Mouse (Mus musculus) heart, embryonic 14.5 days (tissue): ENCODE results near the gene Itgb7. TPM values are rescaled to one million over a fixed set of nuclear protein-coding genes. Genes with fewer than 3 reads are reported as not detected.

ENCODE experiments used
- ATAC-seq: fragments of 200-750 bp; cut with Nextera tagmentation; 2 replicates; pipeline ENCODE4 v1.8.0; 2017; ENCODE audit warnings: low read depth, moderate TSS enrichment; ENCODE audit not compliant: insufficient number of reproducible peaks, insufficient read depth, low FRiP score
- H3K27ac ChIP-seq, 2 experiments: fragments of 200-500 bp in 1 of 2; fragments of 300-500 bp in 1 of 2; sonication (generic) in 1 of 2; replicated peaks in 1 of 2; 2 replicates each; pipeline ENCODE4 v1.5.1; 2012 to 2014; ENCODE audit warnings: low read depth in 2 of 2, low read length in 2 of 2, control low read depth in 1 of 2, mild to moderate bottlenecking in 1 of 2, mixed read lengths in 1 of 2; ENCODE audit not compliant: control insufficient read depth in 1 of 2, insufficient read depth in 1 of 2
- H3K27me3 ChIP-seq: fragments of 300-500 bp; sonication (generic); 2 replicates; pipeline ENCODE4 v1.6.1; 2014; ENCODE audit warnings: mild to moderate bottlenecking, low read length, control low read depth; ENCODE audit not compliant: control insufficient read depth, insufficient read depth
- H3K36me3 ChIP-seq: fragments of 300-500 bp; sonication (generic); 2 replicates; pipeline ENCODE4 v1.6.1; 2014; ENCODE audit warnings: mild to moderate bottlenecking, control low read depth, low read length, mixed read lengths; ENCODE audit not compliant: control insufficient read depth, insufficient read depth
- H3K4me1 ChIP-seq, 2 experiments: fragments of 200-500 bp in 1 of 2; fragments of 300-500 bp in 1 of 2; sonication (generic) in 1 of 2; 2 replicates each; pipeline ENCODE4 v1.6.1; 2012 to 2014; ENCODE audit warnings: low read length in 2 of 2, control low read depth in 1 of 2, mixed read lengths in 1 of 2; ENCODE audit not compliant: control insufficient read depth in 2 of 2, insufficient read depth in 2 of 2
- H3K4me2 ChIP-seq: fragments of 300-500 bp; sonication (generic); 2 replicates; pipeline ENCODE4 v1.6.1; 2014; ENCODE audit warnings: mild to moderate bottlenecking, low read length
- H3K4me3 ChIP-seq, 2 experiments: fragments of 200-500 bp in 1 of 2; fragments of 300-500 bp in 1 of 2; sonication (generic) in 1 of 2; 2 replicates each; pipeline ENCODE4 v1.5.1; 2012 to 2014; ENCODE audit warnings: low read length in 2 of 2, mild to moderate bottlenecking in 2 of 2, control low read depth in 1 of 2, low read depth in 1 of 2, moderate library complexity in 1 of 2; ENCODE audit not compliant: control insufficient read depth in 1 of 2, insufficient read depth in 1 of 2
- H3K9ac ChIP-seq: fragments of 300-500 bp; sonication (generic); 2 replicates; pipeline ENCODE4 v1.6.1; 2014; ENCODE audit warnings: mild to moderate bottlenecking, low read length
- H3K9me3 ChIP-seq: fragments of 300-500 bp; sonication (generic); 2 replicates; pipeline ENCODE4 v1.6.1; 2016; ENCODE audit warnings: low read length, control low read depth; ENCODE audit not compliant: control insufficient read depth
- WGBS: fragments of 180-500 bp; shearing (Covaris S2); extraction: QIAGEN DNeasy Blood & Tissue Kit; methylation state at CpG from one replicate; pipeline ENCODE4 v1.1.7; 2014; 5-methylcytosine and 5-hydroxymethylcytosine counted together
- polyA plus RNA-seq: library from polyadenylated mRNA; unstranded; fragments of >200 nt; fragmentation: Nextera tagmentation; extraction: Ambion mirVana; gene quantifications from 2 replicates; pipeline ENCODE4 v1.2.1, GENCODE M21; 2014

Gene Itgb7
- polyA plus RNA-seq, 1 experiment from 2014 or later: 1.4 TPM

GRCm38 (mm10) chr15:102186239-102186638 is 45.5 kb downstream of the Itgb7 start:
- Histone ChIP-seq H3K36me3 (peaks cover 45% of the 10 kb centered on the region), H3K27ac (no peak overlapping the region), H3K4me1 (0 out of 4 replicates have a peak, but pooled peaks cover 0 to 2% of the 10 kb centered on the region in 2 experiments), H3K4me3 (no peak overlapping the region), H3K27me3 (no peaks in the 10 kb centered on the region), H3K4me2 (no peak overlapping the region), H3K9ac (no peak overlapping the region), H3K9me3 (no peaks in the 10 kb centered on the region)
- no peak for ATAC-seq
- 82% methylated on average over 11 of the region's 11 CpGs for WGBS

GRCm38 (mm10) chr15:102183076-102183475 is 48.7 kb downstream of the Itgb7 start:
- Histone ChIP-seq H3K9me3 (no peaks in the 10 kb centered on the region), H3K27me3 (no peaks in the 10 kb centered on the region), H3K4me3 (no peak overlapping the region), H3K4me2 (no peak overlapping the region), H3K36me3 (peaks cover 51% of the 10 kb centered on the region), H3K4me1 (no peaks in the 10 kb centered on the region), H3K27ac (no peak overlapping the region), H3K9ac (no peak overlapping the region)
- WGBS: 79% methylated on average over 3 of the region's 3 CpGs
- no peak for ATAC-seq

- Histone ChIP-seq H3K27ac (no peak overlapping the region), H3K36me3 (peaks cover 44% of the 10 kb centered on the region)
- WGBS: 88% methylated on average over 14 of the region's 14 CpGs
These were observed 51.8 kb downstream of the Itgb7 start for GRCm38 (mm10) chr15:102179924-102180323.

GRCm38 (mm10) chr15:102179106-102179505 is 52.6 kb downstream of the Itgb7 start:
- 72% methylated on average over 9 of the region's 9 CpGs for WGBS
- peaks cover 36% of the 10 kb centered on the region; the same call in 1 of the 2 replicates for H3K36me3 ChIP-seq
- no peaks in the 10 kb centered on the region for H3K27me3 ChIP-seq
- no peak overlapping the region for H3K4me2 ChIP-seq
- no peaks in the 10 kb centered on the region for H3K4me1 ChIP-seq
- no peak overlapping the region for H3K27ac ChIP-seq
- no peak overlapping the region for H3K9ac ChIP-seq
- ATAC-seq: no peak
- no peak overlapping the region for H3K4me3 ChIP-seq
- H3K9me3 ChIP-seq: peaks cover 7% of the 10 kb centered on the region; the same call in 1 of the 2 replicates

More at GRCm38 (mm10) chr15:102179924-102180323, 51.8 kb downstream of the Itgb7 start:
- Histone ChIP-seq H3K9ac (no peak overlapping the region), H3K4me2 (no peak overlapping the region), H3K9me3 (no peaks in the 10 kb centered on the region), H3K4me1 (no peaks in the 10 kb centered on the region), H3K27me3 (no peaks in the 10 kb centered on the region), H3K4me3 (no peak overlapping the region)
- no peak for ATAC-seq

- 11% methylated on average over 6 of the region's 6 CpGs for WGBS
- Histone ChIP-seq H3K36me3 (peaks cover 28% of the 10 kb centered on the region; the same call in 1 of the 2 replicates), H3K27ac (no peak overlapping the region), H3K27me3 (no peaks in the 10 kb centered on the region), H3K9me3 (peaks cover 9% of the 10 kb centered on the region; the same call in 1 of the 2 replicates), H3K9ac (no peak overlapping the region), H3K4me3 (no peak overlapping the region), H3K4me2 (no peak overlapping the region), H3K4me1 (no peaks in the 10 kb centered on the region)
- ATAC-seq: no peak
These were observed 53.5 kb downstream of the Itgb7 start for GRCm38 (mm10) chr15:102178279-102178678.

- Histone ChIP-seq H3K4me1 (no peaks in the 10 kb centered on the region), H3K4me3 (no peak overlapping the region), H3K27ac (no peak overlapping the region), H3K27me3 (no peaks in the 10 kb centered on the region), H3K9me3 (peaks cover 9% of the 10 kb centered on the region; the same call in 1 of the 2 replicates), H3K36me3 (peaks cover 21% of the 10 kb centered on the region; the same call in 1 of the 2 replicates), H3K9ac (no peak overlapping the region), H3K4me2 (no peak overlapping the region)
- no peak for ATAC-seq
- 77% methylated on average over 8 of the region's 8 CpGs for WGBS
These were observed 54.3 kb downstream of the Itgb7 start for GRCm38 (mm10) chr15:102177417-102177816.

GRCm38 (mm10) chr15:102176571-102177316 is 55.0 kb downstream of the Itgb7 start:
- no peak for ATAC-seq
- Histone ChIP-seq H3K27ac (no peak overlapping the region), H3K4me1 (no peaks in the 10 kb centered on the region), H3K4me3 (no peak overlapping the region), H3K9ac (no peak overlapping the region), H3K27me3 (no peaks in the 10 kb centered on the region), H3K4me2 (no peak overlapping the region), H3K36me3 (peaks cover 21% of the 10 kb centered on the region; the same call in 1 of the 2 replicates), H3K9me3 (peaks cover 9% of the 10 kb centered on the region; the same call in 1 of the 2 replicates)
- 85% methylated on average over 7 of the region's 7 CpGs for WGBS
